Mouse (Mus musculus) bone marrow macrophage, adult 2 months (primary cell): Measurements from ENCODE around the gene Reep1.

Source experiments
- CTCF ChIP-seq: IDR thresholded peaks from 2 replicates; pipeline ENCODE4 v1.5.1; 2012; ENCODE audit warnings: low read depth, mild to moderate bottlenecking, low read length, moderate library complexity
- POLR2A ChIP-seq: IDR thresholded peaks from 2 replicates; pipeline ENCODE4 v1.6.1; 2012; ENCODE audit warnings: mild to moderate bottlenecking, low read depth, low read length, borderline replicate concordance

DNA sequence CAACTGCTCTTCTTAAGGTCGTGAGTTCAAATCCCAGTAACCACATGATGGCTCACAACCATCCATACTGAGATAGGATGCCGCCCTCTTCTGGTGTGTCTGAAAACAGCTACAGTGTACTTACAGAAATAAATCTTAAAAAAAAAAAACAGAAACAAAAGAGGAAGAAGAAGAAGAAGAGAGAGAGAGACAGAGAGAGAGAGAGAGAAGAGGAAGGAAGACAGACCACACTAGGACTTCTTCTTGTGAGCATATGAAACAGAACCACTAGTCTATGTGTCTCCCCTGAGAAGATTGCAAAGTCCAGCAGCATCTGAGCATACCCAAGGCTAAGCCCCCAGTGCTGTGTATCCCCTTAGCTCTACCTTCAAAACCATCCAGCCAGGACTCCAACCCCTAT is 6.2 kb downstream of the Reep1 start:
- no peak for TF ChIP-seq POLR2A
- no peak for TF ChIP-seq CTCF
